Mouse (Mus musculus) layer of hippocampus, adult 2 months (tissue): ENCODE measurements around the gene Ptbp3. TPM values are rescaled to one million over a fixed set of nuclear protein-coding genes. Genes with fewer than 3 reads are reported as not detected.

Source experiments
- DNase-seq, 2 experiments: peaks; one replicate each; pipeline ENCODE4 v3.0.0; 2022; ENCODE audit warnings: low spot score in 2 of 2
- H3K27ac ChIP-seq: fragments of 200-600 bp; 2 replicates; pipeline ENCODE4 v1.8.1; 2022
- H3K4me3 ChIP-seq: fragments of 200-600 bp; 2 replicates; pipeline ENCODE4 v1.8.1; 2022; ENCODE audit warnings: mild to moderate bottlenecking
- CTCF ChIP-seq: fragments of 200-600 bp; conservative IDR thresholded peaks from 2 replicates; pipeline ENCODE4 v1.8.1; 2022; ENCODE audit warnings: antibody characterized with exemption, mild to moderate bottlenecking, moderate library complexity
- total RNA-seq, 2 experiments: library from RNA; stranded (reverse); gene quantifications; 2 replicates each; pipeline ENCODE4 v1.2.3; 2021

Ptbp3 gene
- total RNA-seq, 2 experiments from 2014 or later = 35.6 to 44.3 TPM

DNA sequence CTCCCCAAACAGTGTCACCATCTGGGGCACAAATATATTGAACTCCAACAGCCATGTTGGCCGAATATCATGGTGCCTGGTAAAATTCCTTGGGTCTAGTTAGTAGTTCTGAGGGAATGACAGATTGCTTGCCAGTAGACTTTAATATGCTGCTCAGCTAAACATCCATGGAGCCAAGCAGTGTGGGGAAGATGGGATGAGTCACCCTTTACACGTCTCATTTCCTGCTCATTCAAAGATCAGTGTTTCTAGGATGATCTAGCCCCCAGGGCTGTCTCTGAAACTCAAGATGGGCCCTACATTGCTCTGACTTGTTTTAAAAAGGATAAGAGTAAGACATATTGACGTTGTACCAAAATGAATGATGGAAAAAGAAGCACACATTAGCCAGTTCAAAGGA is 95.1 kb downstream of the Ptbp3 start:
- H3K4me3 ChIP-seq = no peak overlapping the region
- no peak overlapping the region for H3K27ac ChIP-seq
- no peak for DNase-seq
- no peak for TF ChIP-seq CTCF

DNA sequence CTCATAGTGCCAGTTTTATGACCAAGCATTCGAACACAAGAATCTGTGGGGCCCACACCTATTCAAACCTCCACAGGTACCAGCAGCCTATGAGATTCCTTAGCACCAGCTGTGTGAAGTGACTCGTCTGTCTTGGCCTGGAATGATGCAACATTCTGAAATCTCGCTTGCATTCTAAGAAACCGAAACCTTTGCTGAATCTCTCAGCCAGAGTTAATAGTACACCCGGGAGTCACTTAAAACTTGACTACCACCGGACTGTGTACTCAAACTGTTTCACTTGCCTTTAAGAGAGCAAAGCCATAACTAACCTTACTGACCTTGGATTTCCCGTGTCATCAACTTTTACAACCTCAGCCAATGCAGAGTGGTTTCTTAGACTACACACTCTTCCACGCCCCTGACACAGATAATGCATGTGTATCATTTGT is 96.6 kb downstream of the Ptbp3 start:
- H3K27ac ChIP-seq = no peak overlapping the region
- no peak overlapping the region for H3K4me3 ChIP-seq
- DNase-seq = no peak
- TF ChIP-seq CTCF = no peak

GRCm38 (mm10) chr4:59450906-59451305 is 98.3 kb downstream of the Ptbp3 start:
- no peak for DNase-seq
- no peak for TF ChIP-seq CTCF
- Histone ChIP-seq H3K27ac (no peak overlapping the region), H3K4me3 (no peak overlapping the region)

- no peak overlapping the region for H3K27ac ChIP-seq
- TF ChIP-seq CTCF = no peak
- no peak overlapping the region for H3K4me3 ChIP-seq
- no peak for DNase-seq
Observed at GRCm38 (mm10) chr4:59450234-59450854, 98.8 kb downstream of the Ptbp3 start.

DNA sequence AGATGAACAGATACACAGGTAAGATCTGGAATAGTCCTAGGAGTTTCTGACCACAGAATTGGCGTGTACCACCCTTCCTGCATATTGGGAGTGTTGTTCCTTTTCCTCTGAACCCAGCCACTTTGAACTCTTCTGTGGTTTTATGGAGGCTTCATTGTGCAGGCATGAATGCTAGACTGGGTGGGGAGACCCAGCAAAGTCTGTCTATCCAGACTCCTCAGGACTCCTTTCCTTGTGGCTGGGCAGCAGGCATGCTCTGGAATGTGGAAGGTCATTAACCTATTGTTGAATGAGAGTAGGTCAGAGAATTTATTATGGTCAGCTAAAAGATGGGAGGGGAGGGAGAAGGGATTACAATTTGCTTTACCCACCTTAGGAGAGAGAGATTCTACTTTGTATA is 101.9 kb downstream of the Ptbp3 start:
- DNase-seq = no peak
- no peak for TF ChIP-seq CTCF
- no peak overlapping the region for H3K4me3 ChIP-seq
- H3K27ac ChIP-seq = no peak overlapping the region

GRCm38 (mm10) chr4:59445516-59445915 is 103.6 kb downstream of the Ptbp3 start:
- no peak overlapping the region for H3K27ac ChIP-seq
- no peak for DNase-seq
- TF ChIP-seq CTCF = no peak
- no peak overlapping the region for H3K4me3 ChIP-seq

- no peak for TF ChIP-seq CTCF
- DNase-seq = no peak
- Histone ChIP-seq H3K27ac (no peak overlapping the region), H3K4me3 (no peak overlapping the region)
Observed at GRCm38 (mm10) chr4:59444994-59445393, 104.2 kb downstream of the Ptbp3 start.

GRCm38 (mm10) chr4:59444085-59444484 is 105.1 kb downstream of the Ptbp3 start:
- DNase-seq = no peak
- no peak for TF ChIP-seq CTCF
- Histone ChIP-seq H3K27ac (no peak overlapping the region), H3K4me3 (no peak overlapping the region)

DNA sequence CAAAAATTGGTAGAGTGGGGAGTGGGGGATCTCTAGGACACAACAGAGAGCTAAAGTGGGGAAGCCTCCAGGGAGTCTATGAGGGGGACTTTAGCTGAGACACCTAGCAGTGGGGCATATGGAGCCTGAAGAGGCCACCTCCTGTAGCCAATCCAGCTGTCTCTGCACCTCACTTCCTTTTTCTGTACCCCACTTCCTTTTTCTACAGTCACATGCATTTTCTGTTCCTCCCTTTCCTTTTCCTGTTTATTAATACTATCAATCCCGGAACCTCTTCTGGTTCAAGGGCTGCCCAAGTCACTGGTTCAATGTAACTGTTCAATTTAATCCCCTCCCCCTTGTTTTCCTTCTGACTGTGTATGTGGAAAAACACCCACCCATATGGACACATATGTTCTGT is 107.9 kb downstream of the Ptbp3 start:
- Histone ChIP-seq H3K27ac (no peak overlapping the region), H3K4me3 (no peak overlapping the region)
- TF ChIP-seq CTCF = no peak
- DNase-seq = no peak

- TF ChIP-seq CTCF = no peak
- DNase-seq = no peak
- H3K27ac ChIP-seq = no peak overlapping the region
- no peak overlapping the region for H3K4me3 ChIP-seq
Observed at GRCm38 (mm10) chr4:59439960-59440359, 109.2 kb downstream of the Ptbp3 start.

- DNase-seq = no peak
- no peak for TF ChIP-seq CTCF
- Histone ChIP-seq H3K27ac (no peak overlapping the region), H3K4me3 (no peak overlapping the region)
Observed at GRCm38 (mm10) chr4:59439041-59439440, 110.1 kb downstream of the Ptbp3 start.

- DNase-seq = peak; percentile 25 to 54
- TF ChIP-seq CTCF = no peak
- Histone ChIP-seq H3K4me3 (peak within 1 kb of the TSS; percentile 61), H3K27ac (peak within 1 kb of the TSS; percentile 92)
Observed at GRCm38 (mm10) chr4:59437990-59438854, 110.9 kb downstream of the Ptbp3 start, which contains the start of gene Susd1. TSS of gene Susd1 (minus strand) at chr4:59438633.

DNA sequence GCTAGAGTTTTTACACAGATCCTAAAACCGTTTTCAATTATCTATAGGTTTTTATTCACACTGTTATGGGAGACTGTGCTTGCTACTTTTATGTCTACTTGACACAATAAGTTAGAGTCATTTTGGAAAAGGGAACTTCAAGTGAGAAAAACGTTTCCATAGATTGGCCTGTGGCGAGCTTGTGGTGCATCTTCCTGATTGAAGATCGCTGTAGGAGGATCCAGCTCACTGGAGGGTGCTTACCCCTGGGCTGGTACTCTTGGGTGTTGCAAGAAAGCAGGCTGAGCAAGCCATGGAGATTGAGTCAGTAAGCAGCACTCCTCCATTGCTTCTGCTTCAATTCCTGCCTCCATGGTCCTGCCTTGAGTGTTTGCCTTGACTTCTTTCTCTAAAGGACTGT is 113.2 kb downstream of the Ptbp3 start:
- Histone ChIP-seq H3K4me3 (no peak overlapping the region), H3K27ac (no peak overlapping the region)
- no peak for TF ChIP-seq CTCF
- DNase-seq = no peak

DNA sequence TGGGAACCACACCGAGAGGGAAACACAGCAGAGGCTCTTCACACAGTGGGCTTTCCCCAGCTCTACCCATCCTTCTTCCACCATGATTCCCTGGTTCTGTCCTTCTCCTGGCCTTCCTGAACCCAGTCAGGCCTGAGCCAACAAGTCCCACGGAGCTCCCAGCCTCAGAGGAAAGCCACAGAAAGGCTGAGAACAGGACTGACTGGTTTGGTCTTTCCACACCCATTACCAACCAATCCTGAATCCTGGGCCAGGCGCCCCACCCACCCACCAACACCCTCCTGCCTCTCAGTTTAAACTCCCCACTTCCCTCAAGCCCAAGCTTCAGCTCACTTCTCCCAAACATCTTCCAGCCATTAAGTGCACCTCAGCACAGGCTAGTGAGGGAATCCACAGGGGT is 115.1 kb downstream of the Ptbp3 start:
- H3K4me3 ChIP-seq = no peak overlapping the region
- H3K27ac ChIP-seq = no peak overlapping the region
- no peak for TF ChIP-seq CTCF
- DNase-seq = no peak
